Mouse (Mus musculus) gastrocnemius, postnatal 36 days (tissue): ENCODE measurements around the gene Slc10a3. TPM values are rescaled to one million over a fixed set of nuclear protein-coding genes. Genes with fewer than 3 reads are reported as not detected.
"Not testable (repeated sequence)": the region's sequence is repeated elsewhere in the genome, so short reads cannot be mapped to it uniquely, and the experiment has no call there.

Experiments used
- DNase-seq, 2 experiments: peaks; one replicate each; pipeline ENCODE4 v3.0.0; 2022
- intact Hi-C: fragments of 180-260 bp; cut with DNase I; formaldehyde crosslinking; loops from one replicate; pipeline ENCODE4 v1.15.1; 2025
- long read RNA-seq, 2 experiments: library from polyadenylated mRNA; stranded (forward); transcript quantifications; one replicate each; pipeline ENCODE4 v2.0.0; 2021
- total RNA-seq, 2 experiments: library from RNA; stranded (reverse); gene quantifications; 2 replicates each; pipeline ENCODE4 v1.2.3; 2021

Gene Slc10a3
- 1 to 10 TPM; 2.1 to 2.3 TPM for total RNA-seq
- long read RNA-seq, experiment 1, partial matches to known transcripts, result 0 of 2 reads
- long read RNA-seq, experiment 1, other reads (novel, unspliced or antisense), result 0 of 2 reads
- long read RNA-seq, experiment 2, partial matches to known transcripts, result 0 of 4 reads
- long read RNA-seq, experiment 2, other reads (novel, unspliced or antisense), result 1 of 4 reads

- intact Hi-C loops, result loop anchor here (5.0 kb wide), 1 partner anchor 66 kb away; no protein-coding TSS in a partner anchor
- DNase-seq, result peak; percentile 77 to 87
Measured at GRCm38 (mm10) chrX:74372888-74373549, at the start of gene Slc10a3, which contains the start of gene Ubl4a. Slc10a3 (minus strand) TSS chrX:74373349. Ubl4a (minus strand) TSS chrX:74373218.

- peak; percentile 22 to 31 for DNase-seq
Measured at GRCm38 (mm10) chrX:74413377-74413776, 40.2 kb upstream of the Slc10a3 start.

GRCm38 (mm10) chrX:74408340-74408739 lies 35.2 kb upstream of the Slc10a3 start:
- DNase-seq, result no peak
- intact Hi-C loops, result no loop called here

More at GRCm38 (mm10) chrX:74413377-74413776, 40.2 kb upstream of the Slc10a3 start:
- intact Hi-C loops, result loop anchor here (2.0 to 10.0 kb wide), 3 partner anchors 165 to 389 kb away; partner anchors contain the start of genes Flna and Irak1

GRCm38 (mm10) chrX:74400136-74400535 lies 27.0 kb upstream of the Slc10a3 start:
- intact Hi-C loops, result no loop called here
- no peak for DNase-seq

- intact Hi-C loops, result no loop called here
- DNase-seq, result peak; percentile 61 to 72
Measured at GRCm38 (mm10) chrX:74392535-74393443, 19.6 kb upstream of the Slc10a3 start, which contains the start of the genes Fam3a and Ikbkg. Fam3a (minus strand) TSS chrX:74393272. Ikbkg (plus strand) TSS chrX:74393290.

- DNase-seq, result no peak
- intact Hi-C loops, result no loop called here
Measured at GRCm38 (mm10) chrX:74388153-74388552, 15.0 kb upstream of the Slc10a3 start.

GRCm38 (mm10) chrX:74384451-74384850 lies 11.3 kb upstream of the Slc10a3 start:
- DNase-seq, result no peak
- intact Hi-C loops, result no loop called here

GRCm38 (mm10) chrX:74368209-74368909 lies 4.8 kb downstream of the Slc10a3 start:
- intact Hi-C loops, result no loop called here
- DNase-seq, result peak; percentile 63 to 67

GRCm38 (mm10) chrX:74367512-74367911 lies 5.6 kb downstream of the Slc10a3 start:
- intact Hi-C loops, result no loop called here
- DNase-seq, result no peak

- intact Hi-C loops, result no loop called here
- DNase-seq, result no peak
Measured at GRCm38 (mm10) chrX:74359171-74359570, 14.0 kb downstream of the Slc10a3 start.

- intact Hi-C loops, DNase-seq: not testable (repeated sequence)
Measured at GRCm38 (mm10) chrX:74357069-74357468, 16.1 kb downstream of the Slc10a3 start.

- peak; percentile 62 to 75 for DNase-seq
- intact Hi-C loops, result no loop called here
Measured at GRCm38 (mm10) chrX:74353467-74353770, 19.7 kb downstream of the Slc10a3 start, which contains the start of gene Lage3. Lage3 (minus strand) TSS chrX:74353618.

GRCm38 (mm10) chrX:74352645-74353466 lies 20.3 kb downstream of the Slc10a3 start:
- intact Hi-C loops, result no loop called here
- no peak for DNase-seq

- no peak for DNase-seq
- intact Hi-C loops, result no loop called here
Measured at GRCm38 (mm10) chrX:74330166-74330930, 42.8 kb downstream of the Slc10a3 start.

- intact Hi-C loops, result no loop called here
- DNase-seq, result no peak
Measured at GRCm38 (mm10) chrX:74329215-74329671, 43.9 kb downstream of the Slc10a3 start.

- intact Hi-C loops, result no loop called here
- peak; percentile 45 to 51 for DNase-seq
Measured at GRCm38 (mm10) chrX:74328725-74329161, 44.4 kb downstream of the Slc10a3 start, which contains the start of gene Plxna3. Plxna3 (plus strand) TSS chrX:74329066.
